Mouse (Mus musculus) brain, adult 2 months (tissue): ENCODE results near the gene Atp5g2.
A peak's percentile ranks its signal among the peaks of the same experiment; 100 is the strongest.
"Not testable (repeated sequence)": the region's sequence is repeated elsewhere in the genome, so short reads cannot be mapped to it uniquely, and the experiment has no call there.

Source experiments
- DNase-seq: peaks from one replicate; pipeline ENCODE4 v3.0.0; 2011; ENCODE audit warnings: low read depth, low spot score

Gene Atp5g2

DNA sequence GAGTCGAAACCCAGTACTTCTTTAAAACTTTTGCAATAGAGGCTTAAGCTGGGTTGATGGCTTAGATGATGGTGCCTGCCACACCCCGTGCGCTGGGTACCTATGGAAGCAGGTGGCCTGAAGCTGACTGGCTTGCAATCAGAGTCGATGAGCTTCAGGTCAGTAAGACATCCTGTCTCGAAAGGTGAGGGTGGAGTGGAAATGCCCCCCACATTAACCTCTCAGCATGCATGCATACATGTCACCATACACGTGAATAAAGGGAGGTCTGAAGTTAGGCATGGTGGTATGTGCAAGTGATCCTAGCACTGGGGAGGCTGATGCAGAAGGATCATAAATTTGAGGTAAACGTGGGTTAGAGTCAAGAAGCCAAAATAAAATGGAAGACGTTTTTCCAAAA is 2.6 kb downstream of the Atp5g2 start:
- no peak for DNase-seq

DNA sequence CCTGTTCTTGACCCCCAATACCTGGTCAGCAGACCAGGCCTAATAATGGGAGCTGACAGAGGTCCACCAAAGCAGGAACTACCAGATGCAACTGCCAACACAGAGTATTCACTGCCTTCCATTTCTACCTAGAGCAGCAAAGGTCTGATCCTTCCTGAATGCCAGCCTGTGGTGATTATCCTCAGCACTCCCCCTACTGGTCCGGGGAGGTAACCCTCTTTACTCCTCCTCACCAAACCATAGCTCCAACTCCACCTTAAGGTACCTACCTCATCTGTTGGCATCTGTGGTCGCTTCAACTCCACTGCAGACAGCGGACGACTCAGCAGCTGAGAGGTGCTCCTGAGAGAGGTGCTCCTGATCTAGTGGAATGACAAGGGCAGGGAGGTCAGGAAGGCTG is 6.7 kb downstream of the Atp5g2 start:
- peak; percentile 81 for DNase-seq

DNA sequence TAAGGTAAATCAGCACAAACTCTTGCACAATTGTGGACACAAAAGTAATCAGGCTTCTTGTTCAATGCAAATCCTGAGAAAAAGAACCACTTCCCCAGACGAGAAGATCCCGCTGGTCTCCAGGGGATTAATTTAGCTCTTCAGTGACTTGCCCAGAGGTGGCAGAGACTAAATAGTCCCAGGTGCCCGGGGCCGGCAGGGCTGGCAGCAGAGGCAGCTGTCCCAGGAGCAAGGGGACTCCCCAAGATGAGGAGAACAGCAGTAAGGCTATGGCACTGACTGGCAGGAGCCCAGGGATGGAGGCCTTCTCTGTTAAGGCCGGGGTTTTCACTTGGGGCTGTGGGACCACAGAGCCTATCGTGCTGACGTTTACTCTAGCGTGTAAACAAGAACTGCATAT is 8.3 kb downstream of the Atp5g2 start:
- DNase-seq, result no peak

DNA sequence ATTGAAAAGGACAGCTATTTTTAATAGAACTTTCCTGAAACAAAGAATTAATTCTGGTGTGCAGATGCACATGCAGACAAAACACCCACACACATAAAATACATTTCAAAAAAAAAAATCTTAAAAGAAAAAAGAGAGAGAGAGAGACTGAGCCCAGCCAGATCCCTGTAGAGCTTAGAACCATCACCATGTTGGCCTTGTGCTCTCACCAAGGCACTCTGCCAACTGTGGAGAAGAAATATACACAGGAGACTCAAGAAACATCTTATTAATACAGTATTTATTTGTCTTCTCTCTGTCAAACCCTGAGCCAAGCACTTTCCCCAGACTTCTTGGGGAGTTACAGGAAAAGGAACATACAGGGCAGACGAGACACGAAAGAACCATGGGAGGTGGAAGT is 9.6 kb downstream of the Atp5g2 start:
- not testable (repeated sequence) for DNase-seq

DNA sequence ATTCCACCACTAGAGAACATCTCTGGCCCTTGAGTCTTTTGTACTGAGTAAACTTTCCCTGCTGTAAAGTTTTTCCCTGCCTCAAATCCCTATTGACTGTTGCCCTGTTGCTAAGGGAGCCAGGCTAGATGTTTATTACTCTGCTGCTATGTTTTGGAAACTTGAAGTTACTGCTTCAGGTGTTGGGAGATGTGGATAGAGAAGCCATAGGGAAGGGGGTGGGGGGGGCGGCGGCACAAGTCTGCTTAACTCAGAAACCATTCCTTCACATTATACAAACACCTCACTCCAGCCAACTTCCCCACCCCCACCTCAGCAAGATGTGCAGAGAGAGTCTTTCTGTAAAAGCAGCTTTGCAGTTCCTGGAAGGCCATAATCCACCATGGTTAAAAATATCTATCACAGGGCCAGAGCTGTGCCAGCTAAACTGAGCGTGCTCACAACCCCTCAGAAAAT is 14.2 kb downstream of the Atp5g2 start:
- DNase-seq, result peak; percentile 76

DNA sequence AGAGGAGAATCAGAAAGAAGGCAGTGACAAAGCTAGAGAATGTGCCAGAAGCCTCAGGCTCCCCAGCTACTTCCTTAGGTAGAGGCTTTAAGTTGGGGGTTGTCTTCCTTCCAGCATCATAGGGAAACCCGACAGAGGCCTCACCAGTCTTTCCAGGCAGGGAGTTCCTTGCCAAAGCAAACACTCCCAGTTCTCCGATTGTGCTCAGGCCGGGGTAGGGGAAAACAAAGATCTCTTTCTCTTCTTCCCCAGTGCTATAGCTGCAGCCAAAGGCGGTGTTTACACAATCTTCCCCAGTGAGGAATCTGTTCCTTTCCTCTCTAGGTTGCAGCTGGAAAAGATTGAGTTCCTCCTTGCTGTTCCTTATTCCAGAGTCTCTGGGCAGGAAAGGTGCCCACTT is 15.5 kb downstream of the Atp5g2 start:
- DNase-seq, result peak; percentile 76

DNA sequence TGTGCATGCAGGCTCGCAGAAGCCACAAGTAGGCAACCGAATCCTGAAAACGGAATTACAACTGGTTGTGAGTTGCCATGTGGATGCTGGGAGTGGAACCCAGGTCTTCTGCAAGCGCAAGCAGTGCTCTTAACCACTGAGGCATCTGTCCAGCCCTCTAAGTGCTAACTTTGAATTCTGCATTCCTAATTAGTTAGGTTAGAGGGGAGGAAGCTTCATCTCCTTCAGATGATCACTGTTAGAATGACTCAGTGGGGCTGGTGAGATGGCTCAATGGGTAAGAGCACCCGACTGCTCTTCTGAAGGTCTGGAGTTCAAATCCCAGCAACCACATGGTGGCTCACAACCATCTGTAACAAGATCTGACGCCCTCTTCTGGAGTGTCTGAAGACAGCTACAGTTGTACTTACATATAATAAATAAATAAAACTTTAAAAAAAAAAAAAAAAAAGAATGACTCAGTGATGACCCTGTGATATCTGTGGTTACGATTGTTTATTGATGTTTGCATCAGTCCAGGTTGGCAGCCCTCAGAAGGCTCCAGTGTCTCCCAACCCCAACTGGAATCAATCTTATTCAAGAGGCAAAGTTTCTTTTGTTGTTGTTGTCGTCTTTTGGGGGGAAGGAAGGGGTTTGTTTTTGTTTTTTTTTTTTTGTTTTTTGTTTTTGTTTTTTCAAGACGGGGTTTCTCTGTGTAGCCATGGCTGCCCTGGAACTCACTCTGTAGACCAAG is 20.1 kb downstream of the Atp5g2 start:
- DNase-seq, result not testable (repeated sequence)

DNA sequence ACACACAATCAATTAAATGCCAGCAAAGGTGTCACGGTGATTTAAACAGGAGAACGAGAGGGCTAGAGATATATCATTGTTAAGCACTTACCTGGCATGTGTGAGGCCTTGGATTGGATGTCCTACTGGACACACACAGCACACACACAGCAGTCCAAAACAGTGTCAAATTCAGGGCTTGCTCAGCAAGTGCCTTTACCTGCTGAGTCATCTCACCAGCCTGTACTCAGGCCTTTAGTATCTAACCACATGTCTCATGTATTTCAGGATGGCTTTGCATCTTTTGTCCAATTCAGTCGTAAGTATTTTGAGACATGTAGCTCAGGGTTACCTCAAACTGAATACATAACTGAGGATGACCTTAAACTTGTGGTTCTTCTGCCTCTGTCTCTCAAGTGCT is 21.0 kb downstream of the Atp5g2 start:
- no peak for DNase-seq

- DNase-seq, result peak; percentile 88
Observed at GRCm38 (mm10) chr15:102635817-102636216, 36.3 kb downstream of the Atp5g2 start.

DNA sequence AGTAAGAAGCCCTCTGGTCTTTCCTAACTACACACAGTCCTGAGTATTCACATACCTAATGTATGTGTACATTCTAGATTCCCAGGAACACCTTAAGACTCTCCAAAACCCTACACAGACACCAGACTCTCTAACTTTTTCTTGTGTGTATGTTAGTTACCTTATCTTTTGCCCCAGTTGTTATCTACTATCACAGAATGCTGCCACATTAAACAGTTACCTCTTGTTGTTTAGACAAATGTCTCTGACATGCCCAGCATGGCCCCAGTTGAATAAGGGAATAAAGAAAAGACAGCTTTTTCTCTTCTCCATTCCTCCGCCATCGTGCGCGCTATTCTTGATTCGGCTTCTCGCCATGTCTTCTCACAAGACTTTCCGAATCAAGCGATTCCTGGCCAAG is 37.5 kb downstream of the Atp5g2 start:
- DNase-seq, result no peak

GRCm38 (mm10) chr15:102625687-102626055 is 46.5 kb downstream of the Atp5g2 start:
- DNase-seq, result no peak

DNA sequence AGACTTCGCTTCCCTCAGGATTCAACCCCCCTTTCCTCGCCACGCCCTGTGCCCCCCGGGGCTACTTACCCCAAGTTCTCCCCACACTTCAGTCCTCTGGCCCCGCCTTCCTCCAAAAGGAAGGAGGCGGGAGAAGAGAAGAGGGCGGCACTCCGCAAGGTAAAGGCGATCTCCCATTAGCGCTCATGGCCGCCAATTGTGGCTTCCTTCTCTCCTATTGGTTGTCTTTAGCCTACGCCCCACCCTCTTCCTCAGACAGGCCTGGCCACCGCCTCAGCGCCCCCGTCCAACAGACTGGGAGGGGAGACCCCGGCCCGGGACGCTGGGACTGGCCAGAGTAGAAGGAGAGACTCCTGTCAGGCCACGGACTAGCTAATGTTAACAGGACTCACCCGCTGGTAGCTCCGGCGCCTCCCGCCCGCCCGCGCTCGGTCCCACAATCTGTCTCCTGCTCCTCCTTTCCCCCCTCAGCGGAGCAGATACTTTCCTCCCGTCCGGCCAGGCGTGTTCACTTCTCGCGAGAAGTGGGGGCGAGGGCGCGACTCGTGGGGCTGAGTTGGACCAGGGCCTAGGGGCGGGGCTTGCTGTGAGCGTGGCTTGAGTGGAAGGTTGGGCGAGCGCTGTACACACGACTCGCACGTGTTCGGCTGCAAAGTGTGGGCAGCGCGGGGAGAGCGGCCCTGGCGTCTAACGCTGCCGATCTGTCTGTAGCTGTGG is 47.0 kb downstream of the Atp5g2 start, which contains the start of the genes Gm28047 and Atf7:
Gene Gm28047 (minus strand): TSS at position 98 of the 717 bp plus-strand sequence.
Gene Atf7 (minus strand): TSS at position 495 of the 717 bp plus-strand sequence.
- peak; percentile 99 for DNase-seq

DNA sequence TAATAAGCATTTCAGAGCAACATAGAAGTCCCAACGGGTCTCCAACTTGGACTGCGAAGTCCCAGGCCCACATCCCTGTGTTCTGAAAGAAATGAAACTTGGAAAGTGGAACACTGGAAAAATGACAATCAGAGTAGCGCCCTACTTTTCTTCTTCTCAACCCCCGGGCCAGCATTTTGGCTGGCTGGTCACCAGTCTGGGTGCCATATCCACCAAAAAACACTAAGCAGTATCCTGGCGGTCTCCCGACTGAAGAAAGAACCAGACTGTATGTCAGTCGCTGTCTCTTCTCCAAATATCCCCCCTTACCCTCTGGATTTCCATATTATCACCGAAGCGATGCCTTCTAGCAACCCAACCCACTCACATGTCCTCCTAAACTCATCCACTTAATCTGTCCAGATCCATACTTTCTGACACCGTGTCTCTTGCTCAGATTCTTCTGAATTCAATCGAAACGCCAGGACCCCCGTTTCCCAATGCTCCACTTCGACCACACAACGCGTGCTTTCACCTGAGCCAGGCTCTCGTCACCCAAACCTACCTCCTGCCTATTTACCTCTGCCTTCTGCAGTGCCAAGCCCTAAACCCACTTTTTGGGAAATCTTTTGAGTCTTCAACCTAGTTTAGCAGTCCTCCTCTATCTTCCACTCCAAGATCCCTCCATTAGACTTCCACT is 47.7 kb downstream of the Atp5g2 start:
- peak; percentile 39 for DNase-seq

GRCm38 (mm10) chr15:102623121-102623520 is 49.0 kb downstream of the Atp5g2 start:
- DNase-seq, result no peak

DNA sequence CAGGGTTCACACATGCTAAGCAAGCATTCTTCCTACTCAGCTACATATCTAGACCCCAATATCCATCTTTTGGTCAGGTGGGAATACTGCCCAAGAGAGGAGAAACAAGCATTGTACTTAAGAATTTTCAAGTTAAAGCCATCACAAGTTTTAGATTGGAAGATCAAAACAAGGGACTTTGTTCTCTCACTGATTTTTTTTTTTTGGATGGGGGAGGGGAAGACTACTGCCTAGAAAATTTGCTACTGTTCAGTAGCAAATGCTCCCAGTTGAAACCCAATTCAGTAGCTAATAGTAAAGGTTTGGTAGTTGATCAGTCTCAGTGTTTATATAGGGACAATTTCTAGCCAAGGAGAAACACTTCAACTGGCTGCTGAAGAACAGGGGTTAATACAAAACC is 49.6 kb downstream of the Atp5g2 start:
- no peak for DNase-seq

DNA sequence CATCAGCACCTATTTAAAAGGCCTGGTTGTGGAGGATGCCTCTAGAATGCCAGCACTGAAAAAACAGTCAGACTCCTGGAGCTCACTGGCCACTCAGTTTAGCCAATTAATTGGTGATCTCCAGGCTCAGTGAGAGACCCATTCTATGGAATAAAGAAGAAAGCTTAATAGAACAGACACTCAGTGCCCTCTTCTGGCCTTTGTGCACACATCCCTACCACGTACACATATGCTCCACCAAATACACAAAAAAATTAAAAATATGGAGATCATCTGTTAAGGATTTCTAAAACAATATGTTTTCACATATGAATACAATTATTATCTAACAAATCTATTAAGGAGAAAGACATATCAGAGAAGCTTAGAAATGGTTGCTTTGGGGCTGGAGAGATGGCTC is 51.4 kb downstream of the Atp5g2 start:
- peak; percentile 50 for DNase-seq

DNA sequence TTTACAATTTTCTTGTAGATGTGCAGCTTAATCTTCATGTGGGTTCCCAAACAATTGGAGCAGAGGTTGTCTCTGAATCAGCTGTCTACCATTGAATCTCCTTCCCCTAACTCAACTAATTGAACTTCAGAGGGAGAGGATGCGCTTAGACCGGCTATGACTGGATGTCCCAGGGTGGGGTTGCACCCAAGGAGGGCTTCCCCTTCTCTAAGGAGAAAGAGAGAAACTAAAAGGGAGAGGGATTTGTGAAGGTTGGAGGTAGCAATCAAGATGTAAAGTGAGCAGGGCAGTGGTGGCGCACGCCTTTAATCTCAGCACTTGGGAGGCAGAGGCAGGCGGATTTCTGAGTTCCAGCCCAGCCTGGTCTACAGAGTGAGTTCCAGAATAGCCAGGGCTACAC is 52.7 kb downstream of the Atp5g2 start:
- DNase-seq, result no peak

GRCm38 (mm10) chr15:102617654-102618053 is 54.5 kb downstream of the Atp5g2 start:
- no peak for DNase-seq

GRCm38 (mm10) chr15:102616174-102616573 is 56.0 kb downstream of the Atp5g2 start:
- DNase-seq, result no peak

DNA sequence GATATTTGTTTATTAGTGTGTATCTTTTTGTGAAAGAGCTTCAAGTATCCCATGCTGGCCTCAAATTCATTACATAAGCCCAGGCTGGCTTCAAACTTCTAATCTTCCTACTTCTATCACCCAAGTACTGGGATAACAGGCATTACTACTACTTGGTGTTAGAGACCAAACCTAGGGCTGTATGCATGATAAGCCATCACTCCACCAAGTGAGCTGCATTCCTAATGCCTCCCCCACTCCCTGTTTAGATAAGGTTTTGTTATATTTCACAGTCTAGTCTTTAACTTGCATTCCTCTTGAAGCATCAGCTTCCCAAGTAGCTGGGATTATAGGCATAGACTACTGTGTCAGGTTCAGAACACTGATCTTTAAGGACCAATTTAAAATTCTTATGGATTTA is 57.9 kb downstream of the Atp5g2 start:
- DNase-seq, result no peak

DNA sequence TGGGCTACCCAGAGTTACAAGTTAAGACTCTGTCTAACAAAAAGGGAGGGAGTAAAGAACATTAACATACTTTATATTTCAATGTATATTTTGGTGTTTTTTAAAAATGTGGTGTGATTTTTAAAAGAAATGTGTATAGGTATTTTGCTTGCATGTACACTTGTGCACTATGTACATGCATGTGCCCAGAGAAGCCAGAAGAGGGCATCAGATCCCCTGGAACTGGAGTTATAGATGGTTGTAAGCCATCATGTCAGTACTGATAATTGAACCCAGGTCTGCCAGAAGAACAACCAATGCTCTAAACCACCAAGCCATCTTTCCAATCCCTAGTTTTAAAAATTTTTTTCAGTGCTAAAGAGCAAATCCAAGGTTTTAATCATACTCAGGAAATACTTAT is 59.2 kb downstream of the Atp5g2 start:
- DNase-seq, result no peak
